ENCODE assay signal across 8 mouse cellular contexts in the genomic region with DNA sequence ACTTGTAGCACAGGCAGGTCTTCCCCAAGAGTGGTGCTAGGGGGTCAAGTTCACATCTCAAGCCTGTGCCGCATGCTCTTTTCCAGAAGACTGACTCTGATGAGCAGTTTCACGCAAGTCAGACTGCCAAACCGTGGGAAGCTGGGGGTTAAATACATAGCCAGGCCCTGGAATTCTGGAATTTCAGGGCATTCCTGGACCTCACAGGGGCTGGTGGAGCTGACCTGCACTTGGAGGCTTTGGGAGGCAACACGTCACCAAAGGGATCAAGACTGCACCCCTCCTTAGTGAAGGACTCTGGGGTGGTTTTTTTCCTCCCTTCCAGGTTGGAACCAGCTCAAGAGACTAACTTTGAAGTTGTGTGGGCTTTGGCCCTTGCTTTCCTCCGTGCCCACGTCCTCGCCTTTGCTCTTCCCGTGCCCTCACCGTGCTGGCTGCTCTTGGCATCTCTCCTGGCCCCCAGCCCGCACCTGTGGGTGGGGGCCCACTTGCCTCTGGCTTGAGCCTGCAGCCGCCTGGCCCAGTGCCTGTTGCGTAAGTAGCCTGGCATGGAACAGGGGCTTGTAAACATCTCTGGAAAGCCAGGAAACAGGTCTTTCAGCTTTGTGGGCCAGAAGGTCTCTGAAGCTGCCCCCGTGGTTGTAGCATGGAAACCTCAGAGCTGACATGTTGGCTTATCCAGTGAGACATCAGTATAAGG. TPM values are rescaled to one million over a fixed set of nuclear protein-coding genes. Genes with fewer than 3 reads are reported as not detected.
DNase-seq lines count a peak whose midpoint lies in the region; ATAC-seq lines count a peak whose summit lies in the region.

No protein-coding gene starts in this region.

- peak; percentile 27 for DNase-seq in embryo, embryonic 11 days
- DNase-seq in embryo, embryonic 10 days (ENCODE audit: low spot score) = no peak
- peak; percentile 73 for DNase-seq in adrenal gland, postnatal 14 days
- DNase-seq in kidney, adult 11 months = peak; percentile 81
- peak; percentile 91 for DNase-seq in lung, postnatal 25 days (ENCODE audit: low spot score)
- DNase-seq in frontal cortex, adult 2 months (ENCODE audit: extremely low spot score in 1 of 2, low spot score in 1 of 2) = no peak

- no peak for ATAC-seq in inflammation-experienced regulatory T-cells, adult 6 months
- ATAC-seq in granulocyte monocyte progenitor cell, adult 5-6 weeks (replicated peaks; ENCODE audit: poor library complexity, severe bottlenecking) = no peak

RNA-seq across cellular contexts. Expression of gene Sh3bp4, which starts 34.0 kb away (rescaled TPM):
- 15.0 and 19.1 TPM in 2 replicates for total RNA-seq in adrenal gland, postnatal 14 days (2021)
- polyA plus RNA-seq in inflammation-experienced regulatory T-cells, adult 6 months (2017; shearing (Covaris generic)) = under 1 TPM in 2 of 3 experiments, not detected in 1; 0.11 to 0.17 TPM
- 17.9 and 20.6 TPM in 2 replicates for polyA plus RNA-seq in frontal cortex, adult 2 months (2012; rRNA removed)
- 0.41 and 0.88 TPM in 2 replicates for total RNA-seq in granulocyte monocyte progenitor cell, adult 5-6 weeks (2014; fragmentation: Nextera tagmentation)
- total RNA-seq in granulocyte monocyte progenitor cell, adult 5-6 weeks (2017) = not detected in 2 replicates

Comparison
In these comparisons a context has a peak if more than half of its experiments do, and no peak if none do; other contexts are left out.
1. DNase-seq: peak in embryo, embryonic 11 days (single experiment), adrenal gland, postnatal 14 days (single experiment), kidney, adult 11 months (single experiment) and lung, postnatal 25 days (single experiment); none in embryo, embryonic 10 days (single experiment) and frontal cortex, adult 2 months (0 of 2).